Mouse (Mus musculus) spleen, adult 2 months (tissue): Measurements from ENCODE around the gene Prdx5. TPM values are rescaled to one million over a fixed set of nuclear protein-coding genes. Genes with fewer than 3 reads are reported as not detected.

Source experiments
- DNase-seq, 2 experiments: peaks; one replicate each; pipeline versions ENCODE4 v3.0.0 to v3.0.0-alpha.2; 2012 to 2021; ENCODE audit warnings: low spot score in 2 of 2, low read depth in 1 of 2
- H3K27ac ChIP-seq: fragments of 200-500 bp; 2 replicates; pipeline ENCODE4 v1.5.1; 2012; ENCODE audit warnings: low read length, inconsistent platforms; ENCODE audit not compliant: insufficient read depth
- H3K27me3 ChIP-seq: fragments of 200-500 bp; 2 replicates; pipeline ENCODE4 v1.6.1; 2012; ENCODE audit warnings: mild to moderate bottlenecking, moderate library complexity, low read length, inconsistent platforms; ENCODE audit not compliant: control insufficient read depth, insufficient read depth
- H3K36me3 ChIP-seq: fragments of 200-500 bp; 2 replicates; pipeline ENCODE4 v1.6.1; 2012; ENCODE audit warnings: mild to moderate bottlenecking, low read length, inconsistent platforms; ENCODE audit not compliant: control insufficient read depth, insufficient read depth
- H3K4me1 ChIP-seq: fragments of 200-500 bp; 2 replicates; pipeline ENCODE4 v1.6.1; 2011; ENCODE audit warnings: inconsistent platforms; ENCODE audit not compliant: control insufficient read depth, insufficient read depth, insufficient read length
- H3K4me3 ChIP-seq: fragments of 200-500 bp; 2 replicates; pipeline ENCODE4 v1.5.1; 2011; ENCODE audit warnings: mild to moderate bottlenecking, inconsistent platforms; ENCODE audit not compliant: insufficient read depth, insufficient read length; ENCODE audit errors: extremely low read depth
- CTCF ChIP-seq: fragments of 200-500 bp; IDR thresholded peaks from 2 replicates; pipeline ENCODE4 v1.5.1; 2011; ENCODE audit warnings: mild to moderate bottlenecking, inconsistent platforms; ENCODE audit not compliant: insufficient read depth, insufficient read length, insufficient replicate concordance; ENCODE audit errors: extremely low read depth
- POLR2A ChIP-seq: fragments of 200-500 bp; IDR thresholded peaks from 2 replicates; pipeline ENCODE4 v1.6.1; 2011; ENCODE audit warnings: low read depth, low read length, inconsistent platforms
- WGBS: fragments of 180-500 bp; shearing (Covaris S2); methylation state at CpG from one replicate; pipeline ENCODE4 v1.1.7; 2018; 5-methylcytosine and 5-hydroxymethylcytosine counted together
- polyA plus RNA-seq: library from polyadenylated mRNA; depleted of rRNA; stranded (reverse); fragments of >200 nt; gene quantifications from 2 replicates; pipeline ENCODE4 v1.2.3, GENCODE M21; 2012

Gene Prdx5
- polyA plus RNA-seq, 1 experiment: 54.6 TPM

DNA sequence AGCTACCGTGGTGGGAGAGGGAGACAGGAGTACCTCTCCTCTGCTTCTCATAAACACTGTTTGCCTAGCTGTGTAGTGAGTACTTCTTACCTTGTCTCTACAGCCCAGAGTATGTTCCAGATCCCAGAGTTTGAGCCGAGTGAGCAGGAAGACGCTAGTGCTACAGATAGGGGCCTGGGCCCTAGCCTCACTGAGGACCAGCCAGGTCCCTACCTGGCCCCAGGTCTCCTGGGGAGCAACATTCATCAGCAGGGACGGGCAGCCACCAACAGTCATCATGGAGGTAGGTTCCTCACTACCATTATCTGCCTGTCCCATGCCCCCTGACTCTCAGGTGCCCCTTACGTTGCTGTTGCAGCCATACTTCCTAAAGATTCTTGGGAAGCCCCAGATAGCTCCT lies 32.9 kb upstream of the Prdx5 start:
- Histone ChIP-seq H3K27me3 (no peaks in the 10 kb centered on the region), H3K36me3 (no peaks in the 10 kb centered on the region), H3K27ac (0 out of 2 replicates have a peak overlapping the region, but pooled peaks have one; percentile 15), H3K4me3 (peak overlapping the region; percentile 47; the same call in 1 of the 2 replicates), H3K4me1 (peaks cover 2% of the 10 kb centered on the region)
- no peak for DNase-seq
- WGBS: 46% methylated on average over 5 of the region's 5 CpGs
- TF ChIP-seq CTCF (no peak), POLR2A (no peak)

DNA sequence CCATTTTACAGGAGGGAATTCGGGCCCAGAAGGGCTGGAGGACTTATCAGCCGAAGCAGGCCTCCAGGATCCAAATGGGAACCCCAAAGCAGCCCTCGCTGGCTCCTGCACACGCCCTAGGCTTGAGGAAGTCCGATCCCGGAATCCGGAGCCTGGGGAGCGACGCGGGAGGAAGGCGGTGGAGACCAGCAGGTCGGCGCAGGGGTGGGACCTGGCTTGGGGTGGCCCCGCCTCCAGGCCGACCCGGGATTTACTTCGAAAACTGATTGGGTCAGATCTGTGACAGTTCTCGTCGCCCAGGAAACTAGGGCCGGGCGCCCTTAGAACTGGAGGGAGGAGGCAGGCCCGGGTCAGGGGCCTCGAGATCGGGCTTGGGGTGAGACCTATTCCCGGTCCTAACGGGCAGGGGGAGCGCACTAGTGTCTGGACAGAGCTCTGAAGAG lies 32.4 kb upstream of the Prdx5 start, which contains the start of gene Gpr137:
TSS of gene Gpr137 (minus strand) at position 232 of the 443 bp plus-strand sequence.
- peak; percentile 47; the same call in 1 of the 2 replicates for TF ChIP-seq POLR2A
- TF ChIP-seq CTCF: no peak
- WGBS: under 1% methylated on average over 27 of the region's 27 CpGs
- peaks cover 2% of the 10 kb centered on the region for H3K4me1 ChIP-seq
- peak within 1 kb of the TSS; percentile 81 for H3K27ac ChIP-seq
- peak within 1 kb of the TSS; percentile 69 for H3K4me3 ChIP-seq
- H3K27me3 ChIP-seq: no peaks in the 10 kb centered on the region
- H3K36me3 ChIP-seq: no peaks in the 10 kb centered on the region
- DNase-seq: peak; percentile 72 to 92

DNA sequence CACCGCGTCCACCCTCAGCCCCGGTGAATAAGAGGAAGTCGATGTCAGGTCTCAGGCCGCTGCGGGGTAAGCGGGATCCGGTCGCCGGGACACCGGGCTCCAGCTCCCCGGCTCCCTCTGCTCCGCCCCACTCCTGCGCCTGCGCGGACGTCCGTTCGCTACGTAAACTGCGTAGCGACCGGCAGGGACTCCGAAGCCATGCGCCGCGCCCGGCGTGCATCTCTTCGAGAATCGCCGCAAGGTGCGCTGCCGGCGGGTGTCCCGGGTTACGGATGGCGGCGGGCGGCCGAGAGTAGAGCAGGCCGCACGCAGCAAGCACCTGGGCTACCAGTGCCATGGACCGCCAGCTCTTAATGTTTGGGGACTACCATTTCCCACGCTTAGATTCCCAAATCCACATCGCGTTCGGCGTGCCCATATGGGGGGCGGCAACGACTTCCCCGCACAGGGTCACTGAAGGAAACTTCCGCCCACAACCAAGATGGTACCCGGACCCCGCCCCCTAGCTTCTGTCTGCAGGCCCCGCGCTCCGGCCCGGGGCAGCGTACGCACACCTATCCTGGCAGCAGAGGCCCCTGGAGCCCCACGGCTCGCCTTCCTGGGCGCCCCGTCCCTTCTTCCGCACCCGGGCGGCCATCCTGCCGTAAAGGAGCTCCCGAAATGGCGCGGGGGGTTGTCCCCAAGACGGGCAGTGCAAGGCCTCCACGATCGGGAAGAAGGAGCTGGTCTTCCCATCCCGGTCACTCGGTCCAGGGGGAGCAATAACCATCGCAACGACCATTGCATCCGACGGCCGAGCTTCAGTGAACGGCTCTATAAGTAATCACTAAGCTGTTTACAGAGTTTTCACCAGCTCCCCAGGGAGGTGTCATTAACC lies 31.7 kb upstream of the Prdx5 start, which contains the start of gene Bad:
TSS of gene Bad (plus strand) at position 490 of the 877 bp plus-strand sequence.
- H3K4me1 ChIP-seq: peaks cover 2% of the 10 kb centered on the region
- peak within 1 kb of the TSS; percentile 81 for H3K27ac ChIP-seq
- peak; percentile 86 to 88 for DNase-seq
- H3K4me3 ChIP-seq: peak within 1 kb of the TSS; percentile 69
- under 1% methylated on average over 83 of the region's 83 CpGs for WGBS
- H3K27me3 ChIP-seq: no peaks in the 10 kb centered on the region
- no peaks in the 10 kb centered on the region for H3K36me3 ChIP-seq
- TF ChIP-seq POLR2A (no peak), CTCF (no peak)

DNA sequence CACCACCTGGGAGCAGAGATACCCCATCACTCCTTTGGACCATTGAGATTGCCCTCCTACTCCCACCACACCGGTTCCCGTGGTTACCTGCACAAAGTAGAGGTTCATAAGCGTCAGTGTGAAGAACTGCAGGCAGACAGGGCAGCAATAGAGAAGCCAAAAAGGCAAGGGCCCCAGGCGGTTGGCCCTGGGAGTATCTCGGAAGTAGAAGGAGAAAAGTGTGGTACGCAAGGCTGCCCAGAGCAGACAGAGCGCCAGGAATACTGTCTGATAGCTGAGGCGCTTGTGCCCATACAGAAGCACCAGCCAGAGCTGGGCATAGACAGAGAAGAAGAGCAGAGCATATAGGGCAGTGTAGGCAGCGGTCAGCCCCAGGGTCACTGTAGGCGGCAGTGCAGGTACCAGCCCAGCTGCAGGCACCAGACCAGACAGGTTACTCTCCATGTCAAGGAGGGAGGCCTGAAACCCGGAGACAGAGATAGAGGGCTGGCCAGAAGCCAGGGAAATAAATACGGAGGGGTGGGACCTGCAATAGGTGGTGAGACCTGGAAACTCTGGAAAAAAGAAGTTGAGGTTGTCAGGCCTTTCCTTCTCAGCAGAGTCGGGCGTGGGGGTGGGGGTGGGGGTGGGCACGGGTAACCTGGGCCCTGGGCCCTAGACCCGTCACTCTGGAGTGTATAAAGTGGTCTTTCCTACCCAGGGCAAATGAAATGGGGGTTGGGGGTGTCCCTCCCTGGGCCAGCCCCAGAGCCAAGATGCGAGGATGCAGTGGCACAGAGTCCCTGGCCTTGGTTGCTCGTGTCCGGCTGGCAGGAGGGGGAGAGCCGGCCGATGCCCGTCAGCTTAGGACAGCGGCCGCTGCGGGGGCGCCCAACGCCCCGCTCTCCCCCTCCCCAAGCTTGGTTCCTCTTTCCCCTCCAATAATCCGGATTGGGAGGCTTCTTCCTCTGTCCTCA lies 30.8 kb upstream of the Prdx5 start:
- Histone ChIP-seq H3K27me3 (no peaks in the 10 kb centered on the region), H3K4me1 (peaks cover 2% of the 10 kb centered on the region), H3K4me3 (peak overlapping the region; percentile 69), H3K27ac (peak overlapping the region; percentile 39; the same call in 1 of the 2 replicates), H3K36me3 (no peaks in the 10 kb centered on the region)
- TF ChIP-seq CTCF: no peak
- TF ChIP-seq POLR2A: no peak
- 30% methylated on average over 28 of the region's 29 CpGs for WGBS
- no peak for DNase-seq

DNA sequence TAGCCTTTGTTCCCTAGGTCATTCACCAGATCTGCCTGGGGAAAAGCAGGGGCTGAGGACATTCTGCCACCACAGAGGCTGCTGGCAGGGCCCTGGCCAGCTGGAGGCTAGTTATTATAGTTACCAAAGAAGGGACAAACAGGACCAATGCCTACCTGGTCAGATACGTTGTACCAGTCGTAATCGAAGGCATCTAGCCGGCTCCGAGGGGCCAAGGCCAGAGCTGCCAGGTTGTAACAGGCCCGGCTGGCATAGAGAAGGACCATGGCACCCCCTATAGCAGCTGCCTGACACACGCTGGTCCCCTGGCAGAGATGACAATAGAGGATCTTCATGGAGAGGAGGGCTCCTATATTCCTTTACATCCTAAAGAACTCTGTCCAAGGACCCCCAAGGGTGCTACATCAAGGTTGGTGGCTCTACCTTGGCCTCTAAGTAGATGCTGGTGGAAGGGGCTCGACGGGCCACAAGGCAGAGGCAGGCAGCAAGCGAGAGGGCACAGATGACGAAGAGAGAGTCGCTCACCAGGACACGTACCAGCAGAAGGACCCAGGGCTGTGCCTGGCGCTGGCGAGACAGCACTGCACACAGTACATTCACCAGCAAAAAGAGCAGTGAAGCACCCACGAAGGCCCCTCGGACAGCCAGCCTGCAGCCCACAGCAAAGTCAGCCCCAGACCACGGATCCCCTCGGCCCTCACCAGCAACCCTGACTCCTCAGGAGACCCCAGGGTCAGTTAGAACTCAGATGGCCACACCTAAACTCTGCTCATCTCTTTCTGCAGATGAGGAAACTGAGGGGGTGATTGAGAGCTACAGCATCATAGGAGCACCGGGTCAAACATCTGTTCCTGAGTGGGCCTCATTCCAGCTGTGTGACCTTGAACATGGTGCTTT lies 29.4 kb upstream of the Prdx5 start:
- Histone ChIP-seq H3K36me3 (no peaks in the 10 kb centered on the region), H3K27me3 (peaks cover 3% of the 10 kb centered on the region; the same call in 1 of the 2 replicates), H3K4me3 (no peak overlapping the region), H3K27ac (no peak overlapping the region), H3K4me1 (peaks cover 2% of the 10 kb centered on the region)
- no peak for DNase-seq
- TF ChIP-seq POLR2A (no peak), CTCF (no peak)
- WGBS: 94% methylated on average over 20 of the region's 20 CpGs
